34 mouse cellular contexts compared by ENCODE assay signal in genomic region chr10:116921416-116921815, GRCm38 (mm10). TPM values are rescaled to one million over a fixed set of nuclear protein-coding genes. Genes with fewer than 3 reads are reported as not detected.
"Had no signal": no experiment of that assay in that cellular context is flagged by ENCODE, and none has a peak within 500 bp of the region (broad histone marks: within the 10 kb centered on the region; RNA-seq: fewer than 3 reads in every experiment).

No protein-coding gene starts in this region.

- H3K4me1 ChIP-seq: embryonic facial prominence, embryonic 12.5 days; embryonic facial prominence, embryonic 13.5 days; embryonic facial prominence, embryonic 15.5 days; forebrain, embryonic 10.5 days; forebrain, embryonic 12.5 days; forebrain, embryonic 13.5 days; forebrain, embryonic 15.5 days had no signal

- H3K9ac ChIP-seq: embryonic facial prominence, embryonic 12.5 days; embryonic facial prominence, embryonic 13.5 days; embryonic facial prominence, embryonic 15.5 days; forebrain, embryonic 12.5 days; forebrain, embryonic 13.5 days; forebrain, embryonic 15.5 days; forebrain, postnatal 0 days had no signal

- H3K4me3 ChIP-seq: embryonic facial prominence, embryonic 10.5 days; embryonic facial prominence, embryonic 12.5 days; embryonic facial prominence, embryonic 13.5 days; embryonic facial prominence, embryonic 15.5 days; erythroblast, embryonic 14.5 days; forebrain, embryonic 10.5 days; forebrain, embryonic 12.5 days; forebrain, embryonic 13.5 days; forebrain, embryonic 15.5 days; gastrocnemius, adult 2 months; heart, adult 2 months had no signal

- H3K9me3 ChIP-seq: embryonic facial prominence, embryonic 10.5 days; embryonic facial prominence, embryonic 12.5 days; embryonic facial prominence, embryonic 13.5 days; embryonic facial prominence, embryonic 15.5 days; forebrain, embryonic 10.5 days; forebrain, embryonic 12.5 days; forebrain, embryonic 13.5 days; forebrain, embryonic 15.5 days had no signal

- H3K4me2 ChIP-seq: embryonic facial prominence, embryonic 12.5 days; embryonic facial prominence, embryonic 13.5 days; embryonic facial prominence, embryonic 15.5 days; forebrain, embryonic 12.5 days; forebrain, embryonic 13.5 days; forebrain, embryonic 15.5 days had no signal

- DNase-seq: cerebellum, adult 2 months; cerebellum, adult 8-10 months; cerebellum, adult 9-10 months; cerebellum, adult 9-11 months; cerebellum, postnatal 10 days; cerebellum, postnatal 14 days; cerebellum, postnatal 25 days; cerebellum, postnatal 36 days; embryo, embryonic 11 days; forebrain, postnatal 0 days; gastrocnemius, adult 2 months; gastrocnemius, postnatal 10 days; gastrocnemius, postnatal 14 days; gastrocnemius, postnatal 25 days; gastrocnemius, postnatal 36 days; heart, adult 18-20 months; heart, adult 2 months had no signal

- ATAC-seq: forebrain, embryonic 13.5 days; forebrain, embryonic 14.5 days; forebrain, embryonic 15.5 days; forebrain, embryonic 16.5 days; forebrain, postnatal 0 days had no signal

- H3K27ac ChIP-seq: embryonic facial prominence, embryonic 10.5 days; embryonic facial prominence, embryonic 12.5 days; embryonic facial prominence, embryonic 13.5 days; embryonic facial prominence, embryonic 15.5 days; forebrain, embryonic 10.5 days; forebrain, embryonic 12.5 days; forebrain, embryonic 13.5 days; forebrain, embryonic 15.5 days; gastrocnemius, adult 2 months; heart, adult 2 months had no signal

- H3K27me3 ChIP-seq: embryonic facial prominence, embryonic 12.5 days; embryonic facial prominence, embryonic 13.5 days; embryonic facial prominence, embryonic 15.5 days; forebrain, embryonic 12.5 days; forebrain, embryonic 13.5 days; forebrain, embryonic 15.5 days had no signal

RNA-seq across cellular contexts. Expression of gene Myrfl, which starts 24.7 kb away (rescaled TPM):
- polyA plus RNA-seq: erythroblast, embryonic 14.5 days; forebrain, embryonic 10.5 days; forebrain, postnatal 0 days had no signal

RNA-seq across cellular contexts. Expression of gene Gm10271, which starts 51.0 kb away (rescaled TPM):
- polyA plus RNA-seq: cerebellum, adult 2 months; cortical plate, adult 2 months; embryonic facial prominence, embryonic 10.5 days; embryonic facial prominence, embryonic 11.5 days; embryonic facial prominence, embryonic 12.5 days; embryonic facial prominence, embryonic 13.5 days; embryonic facial prominence, embryonic 14.5 days; embryonic facial prominence, embryonic 15.5 days; erythroblast, embryonic 14.5 days; forebrain, embryonic 10.5 days; forebrain, embryonic 11.5 days; forebrain, embryonic 12.5 days; forebrain, embryonic 13.5 days; forebrain, embryonic 14.5 days; forebrain, embryonic 15.5 days; forebrain, embryonic 16.5 days; forebrain, postnatal 0 days; frontal cortex, adult 2 months; gonadal fat pad, adult 2 months; heart, adult 2 months had no signal
